25 mouse cellular contexts compared by ENCODE assay signal in genomic region chr6:39334873-39335272, GRCm38 (mm10). TPM values are rescaled to one million over a fixed set of nuclear protein-coding genes. Genes with fewer than 3 reads are reported as not detected.
DNase-seq lines count a peak whose midpoint lies in the region; ATAC-seq and TF ChIP-seq lines count a peak whose summit lies in the region.
"Had no signal": no experiment of that assay in that cellular context is flagged by ENCODE, and none has a peak within 500 bp of the region (broad histone marks: within the 10 kb centered on the region; RNA-seq: fewer than 3 reads in every experiment).

No protein-coding gene starts in this region.

- TF ChIP-seq POLR2A in MEL (IDR thresholded peaks at IDR 0.05; ENCODE audit: control insufficient read depth in 1 of 2, insufficient read depth in 1 of 2, low read depth in 1 of 2, low read length in 2 of 2, poor library complexity in 1 of 2), result no peak

- no peaks in the 10 kb centered on the region for H3K9me3 ChIP-seq in intestine, postnatal 0 days (ENCODE audit: control insufficient read depth)
- H3K9me3 ChIP-seq in intestine, embryonic 15.5 days, result no peaks in the 10 kb centered on the region
- no peaks in the 10 kb centered on the region for H3K9me3 ChIP-seq in MEL (replicated peaks; ENCODE audit: insufficient read depth, low read length)
- H3K9me3 ChIP-seq in forebrain, embryonic 11.5 days (ENCODE audit: control insufficient read depth, low read length), result no peaks in the 10 kb centered on the region
- H3K9me3 ChIP-seq: forebrain, embryonic 12.5 days; G1E; heart, embryonic 15.5 days; hindbrain, embryonic 15.5 days; midbrain, embryonic 15.5 days had no signal

- WGBS in intestine, postnatal 0 days, result 92% methylated on average over 3 of the region's 3 CpGs
- WGBS in intestine, embryonic 15.5 days, result 87% methylated on average over 3 of the region's 3 CpGs
- 90% methylated on average over 3 of the region's 3 CpGs for WGBS in forebrain, embryonic 11.5 days

- no peak overlapping the region for H3K27ac ChIP-seq in intestine, postnatal 0 days (ENCODE audit: low read depth, low read length)
- no peak overlapping the region for H3K27ac ChIP-seq in intestine, embryonic 15.5 days
- H3K27ac ChIP-seq in MEL (ENCODE audit: control insufficient read depth, low read depth, low read length), result no peak overlapping the region
- no peak overlapping the region for H3K27ac ChIP-seq in forebrain, embryonic 11.5 days (ENCODE audit: low read depth, low read length)
- H3K27ac ChIP-seq: forebrain, embryonic 12.5 days; heart, embryonic 15.5 days; hindbrain, embryonic 15.5 days; kidney, postnatal 0 days; midbrain, embryonic 15.5 days had no signal

- no peak overlapping the region for H3K4me3 ChIP-seq in intestine, postnatal 0 days (ENCODE audit: low read depth, low read length)
- H3K4me3 ChIP-seq in intestine, embryonic 15.5 days (replicated peaks), result no peak overlapping the region
- no peak overlapping the region for H3K4me3 ChIP-seq in MEL (ENCODE audit: control insufficient read depth in 1 of 2, insufficient read depth in 1 of 2, low read depth in 2 of 2, low read length in 2 of 2)
- H3K4me3 ChIP-seq in forebrain, embryonic 11.5 days (ENCODE audit: low read depth, low read length), result no peak overlapping the region
- H3K4me3 ChIP-seq: forebrain, embryonic 12.5 days; heart, embryonic 15.5 days; hindbrain, embryonic 15.5 days; midbrain, embryonic 15.5 days; myocyte had no signal

- TF ChIP-seq RAD21 in MEL (IDR thresholded peaks at IDR 0.05; ENCODE audit: low read depth, low read length), result no peak; the same call in 1 of the 2 replicates

- peaks cover 3% of the 10 kb centered on the region; the same call in 1 of the 2 replicates for H3K4me1 ChIP-seq in intestine, postnatal 0 days (replicated peaks; ENCODE audit: control insufficient read depth, insufficient read depth, low read length)
- no peaks in the 10 kb centered on the region; the same call in 1 of the 2 replicates for H3K4me1 ChIP-seq in intestine, embryonic 15.5 days (replicated peaks)
- H3K4me1 ChIP-seq in MEL (ENCODE audit: control insufficient read depth in 1 of 2, insufficient read depth in 2 of 2, low read length in 2 of 2), result no peaks in the 10 kb centered on the region
- H3K4me1 ChIP-seq in forebrain, embryonic 11.5 days (replicated peaks; ENCODE audit: control insufficient read depth, insufficient read depth, low read length), result no peaks in the 10 kb centered on the region
- H3K4me1 ChIP-seq: forebrain, embryonic 12.5 days; heart, embryonic 15.5 days; hindbrain, embryonic 15.5 days; midbrain, embryonic 15.5 days had no signal

- peaks cover 43% of the 10 kb centered on the region for H3K36me3 ChIP-seq in intestine, postnatal 0 days (ENCODE audit: control insufficient read depth, insufficient read depth)
- H3K36me3 ChIP-seq in intestine, embryonic 15.5 days, result peaks cover 10% of the 10 kb centered on the region
- no peaks in the 10 kb centered on the region; a peak in 1 of 4 replicates for H3K36me3 ChIP-seq in MEL (ENCODE audit: control insufficient read depth in 1 of 2, insufficient read depth in 2 of 2, low read length in 2 of 2)
- H3K36me3 ChIP-seq in forebrain, embryonic 11.5 days (ENCODE audit: control insufficient read depth, insufficient read depth, low read length), result no peaks in the 10 kb centered on the region; the same call in 1 of the 2 replicates

- no peak overlapping the region for H3K4me2 ChIP-seq in intestine, postnatal 0 days (replicated peaks; ENCODE audit: low read depth)
- no peak overlapping the region for H3K4me2 ChIP-seq in intestine, embryonic 15.5 days (replicated peaks)
- H3K4me2 ChIP-seq in forebrain, embryonic 11.5 days (ENCODE audit: low read depth, low read length, severe bottlenecking), result no peak overlapping the region
- H3K4me2 ChIP-seq: forebrain, embryonic 12.5 days; heart, embryonic 15.5 days; hindbrain, embryonic 15.5 days; lung, embryonic 14.5 days; midbrain, embryonic 15.5 days had no signal

- H3K27me3 ChIP-seq in intestine, postnatal 0 days (replicated peaks; ENCODE audit: control insufficient read depth, insufficient read depth, low read length), result no peaks in the 10 kb centered on the region
- no peaks in the 10 kb centered on the region for H3K27me3 ChIP-seq in intestine, embryonic 15.5 days (replicated peaks)
- no peaks in the 10 kb centered on the region for H3K27me3 ChIP-seq in MEL (ENCODE audit: control insufficient read depth in 1 of 2, insufficient read depth in 2 of 2, low read length in 2 of 2)
- no peaks in the 10 kb centered on the region for H3K27me3 ChIP-seq in forebrain, embryonic 11.5 days (ENCODE audit: control insufficient read depth, insufficient read depth, low read length)
- H3K27me3 ChIP-seq: forebrain, embryonic 12.5 days; heart, embryonic 15.5 days; hindbrain, embryonic 15.5 days; midbrain, embryonic 15.5 days had no signal

- DNase-seq in 3T3-L1 (ENCODE audit: low read depth, low spot score) (peak; percentile 20), MEL (ENCODE audit: low read depth, low spot score) (no peak)
- no peak for DNase-seq in forebrain, embryonic 11.5 days (ENCODE audit: low spot score)
- DNase-seq in frontal cortex, postnatal 10 days (ENCODE audit: low spot score in 2 of 2), result no peak
- DNase-seq: adrenal gland, adult 2 months; cerebellum, adult 2 months; gastrocnemius, postnatal 14 days; heart, postnatal 4 days; kidney, adult 11 months; left cerebral cortex, postnatal 4 days; liver; lung, embryonic 14.5 days; right cerebral cortex, postnatal 25 days; thymus, postnatal 14 days had no signal

- H3K79me2 ChIP-seq in MEL (ENCODE audit: control insufficient read depth, insufficient read depth, low read length, poor library complexity), result no peaks in the 10 kb centered on the region

- no peak overlapping the region for H3K9ac ChIP-seq in intestine, postnatal 0 days (ENCODE audit: low read depth, low read length)
- no peak overlapping the region for H3K9ac ChIP-seq in intestine, embryonic 15.5 days
- no peak overlapping the region for H3K9ac ChIP-seq in MEL (ENCODE audit: control insufficient read depth, low read depth, low read length, poor library complexity, severe bottlenecking)
- H3K9ac ChIP-seq in forebrain, embryonic 11.5 days (ENCODE audit: low read length), result no peak overlapping the region
- H3K9ac ChIP-seq: forebrain, embryonic 12.5 days; heart, embryonic 15.5 days; hindbrain, embryonic 15.5 days; lung, embryonic 14.5 days; midbrain, embryonic 15.5 days had no signal

- ATAC-seq in intestine, postnatal 0 days, result no peak
- ATAC-seq in intestine, embryonic 15.5 days, result no peak
- 0 out of 2 replicates have a peak, but pooled peaks have one; percentile 30 for ATAC-seq in megakaryocyte-erythroid progenitor cell, adult 5-6 weeks (replicated peaks; ENCODE audit: low FRiP score, low TSS enrichment, poor library complexity, severe bottlenecking)
- ATAC-seq in forebrain, embryonic 11.5 days (replicated peaks; ENCODE audit: low FRiP score), result no peak
- ATAC-seq: midbrain, embryonic 15.5 days had no signal

- TF ChIP-seq EP300 in MEL (IDR thresholded peaks at IDR 0.05; ENCODE audit: low read depth in 1 of 2, low read length in 2 of 2), result no peak

- peak; percentile 35; the same call in 1 of the 2 replicates for TF ChIP-seq CTCF in intestine, postnatal 0 days (IDR thresholded peaks at IDR 0.05; ENCODE audit: low read depth)
- peak in 2 of 3 experiments; percentile 11 to 20; a peak in 2 of 6 replicates for TF ChIP-seq CTCF in MEL (IDR thresholded peaks at IDR 0.05 in 2 of 3, conservative IDR thresholded peaks at IDR 0.05 in 1 of 3; ENCODE audit: control insufficient read depth in 1 of 3, insufficient read depth in 1 of 3, low read depth in 2 of 3, low read length in 3 of 3, poor library complexity in 1 of 3, severe bottlenecking in 1 of 3)

TF ChIP-seq in MEL, 35 proteins besides CTCF, POLR2A, EP300 and RAD21:
- TF ChIP-seq MXI1 (IDR thresholded peaks at IDR 0.05; ENCODE audit: low read depth, low read length) (no peak), MAFK (IDR thresholded peaks at IDR 0.05; ENCODE audit: borderline replicate concordance, low read depth, low read length) (no peak), MAX (IDR thresholded peaks at IDR 0.05; ENCODE audit: low read length) (no peak)

RNA-seq across cellular contexts. Expression of gene Slc37a3, which starts 42.6 kb away (rescaled TPM):
- 36.1 TPM in 2 replicates for polyA plus RNA-seq in intestine, postnatal 0 days (2015; fragmentation: Nextera tagmentation; extraction: Ambion mirVana)
- polyA plus RNA-seq in intestine, embryonic 15.5 days (2015; fragmentation: Nextera tagmentation; extraction: Ambion mirVana), result 35.6 and 38.2 TPM in 2 replicates
- 4.9 and 5.9 TPM in 2 replicates for total RNA-seq in MEL (2012; rRNA removed)
- polyA plus RNA-seq in MEL (2012; ENCODE audit: insufficient read depth in 1 of 2, insufficient read length in 2 of 2, low read depth in 1 of 2, low replicate concordance in 2 of 2, missing spikeins in 1 of 2), result 10 to 100 TPM in 1 of 2 experiments, not detected in 1; 12.0 TPM
- total RNA-seq in megakaryocyte-erythroid progenitor cell, adult 5-6 weeks (2014; fragmentation: Nextera tagmentation), result 6.6 and 14.7 TPM in 2 replicates
- total RNA-seq in megakaryocyte-erythroid progenitor cell, adult 5-6 weeks (2017), result 1.7 and 1.9 TPM in 2 replicates
- 36.7 and 39.4 TPM in 2 replicates for polyA plus RNA-seq in forebrain, embryonic 11.5 days (2014; fragmentation: Nextera tagmentation; extraction: Ambion mirVana)

RNA-seq across cellular contexts. Expression of gene Rab19, which starts 46.1 kb away (rescaled TPM):
- 14.0 and 14.7 TPM in 2 replicates for polyA plus RNA-seq in intestine, postnatal 0 days (2015; fragmentation: Nextera tagmentation; extraction: Ambion mirVana)
- 6.1 and 8.1 TPM in 2 replicates for polyA plus RNA-seq in intestine, embryonic 15.5 days (2015; fragmentation: Nextera tagmentation; extraction: Ambion mirVana)
- 0.13 TPM in 1 of 2 replicates, not detected in the other for total RNA-seq in MEL (2012; rRNA removed)
- polyA plus RNA-seq in MEL (2012; ENCODE audit: insufficient read depth in 1 of 2, insufficient read length in 2 of 2, low read depth in 1 of 2, low replicate concordance in 2 of 2, missing spikeins in 1 of 2), result under 1 TPM in 1 of 2 experiments, not detected in 1; 0.10 TPM
- total RNA-seq in megakaryocyte-erythroid progenitor cell, adult 5-6 weeks (2014; fragmentation: Nextera tagmentation), result 0.20 and 0.92 TPM in 2 replicates
- 1.1 and 4.4 TPM in 2 replicates for total RNA-seq in megakaryocyte-erythroid progenitor cell, adult 5-6 weeks (2017)
- 0.28 and 0.55 TPM in 2 replicates for polyA plus RNA-seq in forebrain, embryonic 11.5 days (2014; fragmentation: Nextera tagmentation; extraction: Ambion mirVana)
- total RNA-seq: gastrocnemius, postnatal 14 days; layer of hippocampus, adult 8-10 months; left cerebral cortex, postnatal 4 days had no signal
- polyA plus RNA-seq: adrenal gland, adult 2 months; G1E; myocyte had no signal
